Mouse (Mus musculus): ENCODE results near the gene Iba57.
"Not testable (repeated sequence)": the region's sequence is repeated elsewhere in the genome, so short reads cannot be mapped to it uniquely, and the experiment has no call there.

Gene Iba57

DNA sequence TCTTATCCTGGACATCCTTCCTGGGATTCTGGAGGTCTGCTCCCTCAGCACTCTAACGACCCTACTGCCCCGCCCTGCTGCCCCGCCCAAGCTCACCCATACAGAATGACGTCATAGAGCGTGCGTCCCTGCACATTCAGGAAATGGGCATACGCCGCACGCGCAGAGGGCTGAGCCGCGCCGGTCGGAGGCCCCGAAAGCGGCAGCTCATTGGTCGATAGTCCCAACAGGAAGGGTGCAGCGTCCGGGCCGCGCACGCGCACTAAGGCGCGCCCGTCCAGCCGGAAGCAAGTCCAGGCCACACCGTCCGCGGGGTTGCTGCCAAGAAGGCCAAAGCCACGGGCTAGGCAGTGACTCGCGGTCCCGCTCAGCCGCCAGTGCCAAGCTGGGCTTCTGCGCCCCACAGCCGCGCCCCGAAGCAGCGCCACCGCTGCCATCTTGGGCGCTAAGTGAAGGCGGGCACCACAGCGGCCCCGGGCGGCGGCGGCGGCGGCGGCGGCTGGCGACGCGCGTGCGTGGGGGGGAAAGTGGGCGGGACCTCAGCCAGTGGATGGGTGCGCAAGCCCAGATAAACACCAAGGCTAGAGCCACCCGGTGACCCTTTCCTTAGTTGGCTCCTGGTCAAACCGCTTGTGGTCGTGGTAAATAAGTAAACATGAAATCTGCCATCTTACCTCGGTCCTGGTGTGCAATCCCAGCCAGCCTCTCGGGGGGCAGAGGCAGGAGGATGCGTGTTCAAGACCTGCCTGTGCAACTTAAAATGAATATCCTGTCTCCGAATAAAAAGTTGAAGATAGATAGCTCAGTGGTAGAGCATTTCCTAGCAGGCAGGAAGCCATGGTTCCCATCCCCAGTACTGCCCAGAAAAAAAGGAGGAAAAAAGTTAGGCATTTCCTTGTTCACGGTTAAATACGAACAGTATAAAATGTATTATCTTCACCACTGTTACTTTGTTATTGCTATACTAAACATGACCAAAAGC lies at the start of gene Iba57:
Gene Iba57 (minus strand): TSS at position 485 of the 982 bp plus-strand sequence.
- DNase-seq (ENCODE audit: low read depth, low spot score), result peak; percentile 98

DNA sequence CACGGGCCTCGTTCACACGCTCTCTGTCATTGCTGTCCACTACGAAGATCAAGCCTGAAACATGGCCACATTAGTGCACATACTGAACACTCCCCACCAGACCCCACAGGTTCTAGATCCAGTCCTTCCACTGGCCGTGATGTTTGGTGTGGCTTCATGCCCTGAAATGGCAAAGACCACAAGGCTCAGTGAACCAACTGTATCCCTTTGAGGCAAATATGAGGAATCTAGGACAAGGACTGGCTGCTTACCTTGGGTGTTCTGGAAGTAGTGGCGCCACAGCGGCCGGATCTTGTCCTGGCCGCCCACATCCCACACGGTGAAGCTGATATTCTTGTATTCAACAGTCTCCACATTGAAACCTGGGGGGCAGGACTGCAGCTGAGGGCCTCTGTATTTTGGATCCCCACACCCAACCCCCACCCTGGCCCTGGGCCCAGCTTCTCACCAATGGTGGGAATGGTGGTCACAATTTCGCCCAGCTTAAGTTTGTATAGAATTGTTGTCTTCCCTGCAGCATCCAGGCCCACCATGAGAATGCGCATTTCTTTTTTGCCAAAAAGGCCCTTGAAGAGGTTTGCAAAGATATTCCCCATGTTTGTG lies 49.5 kb upstream of the Iba57 start:
- DNase-seq (ENCODE audit: low read depth, low spot score), result no peak

DNA sequence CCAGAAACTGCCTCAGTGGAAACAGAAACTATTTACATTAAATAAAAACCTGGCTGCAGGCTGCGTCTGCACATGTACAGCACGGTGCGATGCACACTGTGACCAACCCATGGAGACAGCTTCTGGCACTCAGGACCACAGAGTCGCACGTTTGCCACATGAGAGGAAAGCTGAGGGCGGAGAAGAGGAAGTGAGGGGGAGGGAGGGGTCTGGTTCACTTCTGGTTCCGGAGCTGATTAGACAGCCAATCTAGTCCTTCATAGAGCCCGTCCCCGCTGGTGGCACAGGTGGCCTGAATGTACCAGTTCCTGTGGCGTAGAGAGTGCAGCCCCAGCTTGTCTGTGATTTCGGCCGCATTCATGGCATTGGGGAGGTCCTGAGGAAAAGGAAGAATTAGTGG lies 48.8 kb upstream of the Iba57 start:
- DNase-seq (ENCODE audit: low read depth, low spot score), result not testable (repeated sequence)

DNA sequence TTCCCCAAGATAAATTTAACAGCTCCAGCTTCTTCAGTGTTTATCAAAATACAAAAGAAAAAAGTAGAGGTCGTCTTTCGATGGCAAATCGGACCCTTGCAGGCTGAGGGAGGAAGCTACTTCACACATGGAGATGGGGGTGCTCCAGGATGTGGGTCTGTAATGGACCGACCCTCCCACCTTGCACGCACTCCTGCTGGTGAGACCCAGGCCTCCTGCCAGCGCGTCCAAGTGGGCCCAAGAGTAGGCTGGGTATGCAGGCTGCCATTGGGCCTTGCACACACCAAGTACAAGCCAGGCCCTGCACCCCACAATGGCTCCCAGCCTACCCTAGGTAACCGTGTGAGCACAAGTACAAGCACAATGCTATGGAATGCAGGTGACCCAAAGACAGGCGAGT lies 48.0 kb upstream of the Iba57 start:
- DNase-seq (ENCODE audit: low read depth, low spot score), result not testable (repeated sequence)

DNA sequence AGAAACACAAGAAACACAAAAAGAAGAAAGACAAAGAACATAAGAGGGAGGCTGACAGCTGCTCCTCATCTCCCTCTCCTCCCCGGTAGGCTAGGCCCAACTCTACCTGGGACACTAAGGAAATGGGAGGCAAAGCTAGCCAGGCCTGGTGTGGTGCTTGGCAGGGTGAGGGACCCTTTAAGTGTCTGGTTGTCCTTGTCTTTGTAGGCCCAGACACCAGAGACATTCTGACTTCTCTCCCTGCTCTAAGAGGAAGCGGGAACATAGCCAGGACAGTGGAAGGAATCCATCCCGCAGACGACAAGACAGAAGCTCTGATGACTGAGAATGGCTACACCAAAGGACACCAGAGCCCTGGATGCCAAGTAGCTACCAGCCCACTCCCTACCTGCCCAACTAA lies 46.5 kb upstream of the Iba57 start:
- DNase-seq (ENCODE audit: low read depth, low spot score), result no peak

DNA sequence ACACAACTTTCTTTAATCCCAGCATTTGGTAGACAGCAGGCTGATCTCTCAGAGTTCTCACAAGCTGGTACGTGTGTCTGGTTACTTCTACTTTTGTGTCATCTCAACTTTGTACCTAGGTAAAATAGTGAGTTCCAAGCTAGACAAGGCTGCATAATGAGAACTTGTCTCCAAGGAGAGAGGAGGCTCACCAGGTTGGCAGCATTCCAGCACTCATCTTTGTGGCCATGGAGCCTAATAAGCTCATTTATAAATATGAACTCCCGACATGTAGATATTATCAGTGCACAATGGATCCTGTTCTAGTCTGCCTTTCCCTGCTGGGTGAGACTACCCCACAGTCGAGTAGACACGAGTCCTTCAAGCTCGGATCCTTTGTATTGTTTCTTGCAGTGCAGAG lies 46.0 kb upstream of the Iba57 start:
- no peak for DNase-seq (ENCODE audit: low read depth, low spot score)

DNA sequence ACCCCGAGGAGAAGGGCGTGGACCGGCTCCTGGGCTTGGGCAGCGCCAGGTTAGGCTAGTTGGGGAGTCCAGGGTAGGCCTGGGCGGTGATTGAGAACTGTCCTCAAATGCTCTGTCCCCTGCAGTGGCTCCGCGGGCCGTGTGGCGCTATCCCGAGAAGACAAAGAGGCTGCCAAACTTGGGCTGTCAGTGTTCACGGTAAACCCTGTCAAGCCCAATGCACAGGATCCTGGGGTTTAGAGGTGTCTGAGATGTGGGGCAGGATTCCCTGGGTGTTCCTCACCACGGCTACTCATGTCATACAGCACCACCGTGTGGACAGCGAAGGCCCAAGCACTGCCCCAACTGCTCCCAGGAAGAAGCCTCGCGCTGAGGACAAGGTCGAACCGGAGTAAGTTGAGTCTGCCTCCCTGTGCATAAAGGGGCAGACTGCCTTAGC lies 45.5 kb upstream of the Iba57 start:
- DNase-seq (ENCODE audit: low read depth, low spot score), result peak; percentile 74

DNA sequence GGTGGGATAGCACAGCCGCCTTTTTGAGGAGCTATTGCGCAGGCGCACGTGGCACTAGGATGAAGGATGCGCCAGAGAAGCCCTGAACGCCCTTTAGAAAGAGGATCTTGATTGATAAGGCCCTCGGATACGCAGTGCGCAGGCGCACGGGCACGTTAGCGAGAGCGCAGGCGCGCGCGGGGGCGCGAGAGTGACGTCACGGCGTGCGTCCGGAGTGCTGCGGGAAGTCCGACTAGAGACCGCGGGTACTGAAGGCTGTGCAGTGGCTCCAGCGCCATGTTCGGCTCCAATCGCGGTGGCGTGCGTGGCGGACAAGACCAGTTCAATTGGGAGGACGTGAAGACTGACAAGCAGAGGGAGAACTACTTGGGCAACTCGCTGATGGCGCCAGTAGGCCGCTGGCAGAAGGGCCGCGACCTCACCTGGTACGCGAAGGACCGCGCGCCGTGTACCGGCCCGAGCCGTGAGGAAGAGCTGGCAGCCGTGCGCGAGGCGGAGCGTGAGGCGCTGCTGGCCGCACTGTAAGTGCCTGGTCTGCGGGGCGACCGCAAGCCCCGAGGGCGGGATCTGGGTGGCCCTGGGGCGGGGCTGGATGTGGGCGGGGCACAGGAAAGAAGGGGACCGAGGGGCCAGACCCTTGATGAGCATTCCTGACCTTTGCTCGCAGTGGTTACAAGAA lies 44.8 kb upstream of the Iba57 start, which contains the start of gene 2310033P09Rik:
Gene 2310033P09Rik (plus strand): TSS at position 169 of the 679 bp plus-strand sequence.
- peak; percentile 94 for DNase-seq (ENCODE audit: low read depth, low spot score)

DNA sequence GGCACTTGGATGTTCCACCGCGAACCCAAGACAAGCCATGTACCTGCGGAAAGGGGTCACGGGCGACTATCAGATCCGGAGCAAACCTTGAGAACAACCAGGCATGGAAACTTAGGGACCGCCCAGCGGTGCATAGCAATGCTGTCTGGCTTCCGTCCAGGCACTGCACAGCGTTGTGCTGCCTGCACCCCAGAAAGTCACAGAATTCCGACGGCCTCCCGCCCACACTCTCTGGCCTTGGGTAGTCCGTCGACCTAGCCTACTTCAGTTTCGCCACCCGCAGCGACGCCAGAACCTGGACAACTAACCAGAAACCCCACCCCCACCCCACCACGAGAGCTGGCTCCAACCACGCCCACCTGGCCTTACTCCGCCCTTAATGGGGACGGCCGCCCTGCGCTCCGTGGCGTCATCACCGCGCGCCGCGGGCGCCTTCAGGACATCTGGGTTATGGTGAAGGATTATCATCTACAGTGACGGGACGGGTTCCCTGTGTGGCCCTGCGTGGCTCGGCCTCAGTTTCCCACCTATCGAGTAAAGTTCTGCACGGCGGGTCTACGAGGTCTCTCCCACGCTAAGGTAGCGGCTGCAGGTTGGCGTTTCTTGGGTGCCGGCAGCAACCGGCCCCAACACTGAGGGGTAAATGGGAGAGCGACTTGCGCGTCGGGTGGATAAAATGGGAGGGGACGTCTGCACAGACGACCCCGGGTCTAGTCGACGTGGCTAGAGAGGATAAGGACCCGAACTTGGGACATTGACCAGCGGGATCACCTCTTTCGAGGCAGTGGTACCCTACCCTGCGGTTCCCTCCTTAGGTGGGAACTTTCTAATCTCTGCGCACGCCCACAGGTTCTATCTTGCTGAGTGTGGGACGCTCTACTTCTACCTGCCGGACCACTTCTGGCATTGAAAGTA lies 38.8 kb upstream of the Iba57 start, which contains the start of gene Mrpl55:
Gene Mrpl55 (plus strand): TSS at position 406 of the 915 bp plus-strand sequence.
- DNase-seq (ENCODE audit: low read depth, low spot score), result peak; percentile 89

DNA sequence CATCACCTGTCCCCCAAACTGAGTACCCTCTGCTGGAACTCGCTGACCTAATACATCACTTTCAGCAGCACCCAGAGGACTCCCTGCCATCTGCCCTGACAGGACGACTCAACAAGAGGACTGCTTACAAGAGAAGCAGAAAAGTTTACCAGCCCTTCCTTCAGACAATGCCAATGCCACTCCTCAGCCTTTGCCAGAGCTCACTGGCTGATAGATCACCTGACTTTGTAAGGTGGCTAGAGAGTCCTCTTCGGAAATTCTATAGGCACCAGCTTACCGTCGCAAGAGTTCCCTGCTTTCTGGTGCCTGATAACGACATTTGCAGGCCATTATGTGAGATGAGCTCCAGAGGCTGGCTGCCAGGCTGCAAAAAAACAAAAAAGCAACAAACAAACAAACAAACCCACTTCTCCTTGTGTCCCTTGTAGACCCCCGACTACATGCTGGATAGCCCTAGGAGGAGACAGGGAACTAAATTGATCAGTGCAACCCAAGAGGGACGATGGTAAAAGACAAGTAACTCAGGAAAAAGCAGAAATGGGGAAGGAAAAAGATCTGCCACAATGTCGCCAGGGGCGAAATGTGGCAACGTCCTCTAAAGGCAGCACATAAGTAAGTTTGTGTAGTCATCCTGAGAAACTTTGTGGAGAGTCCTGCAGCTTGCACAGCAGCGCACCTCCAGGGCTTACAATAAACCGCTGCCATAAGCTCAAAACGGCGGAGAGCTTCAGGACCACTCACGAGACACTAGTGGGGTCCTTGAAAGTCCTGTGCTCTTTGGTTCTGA lies 37.9 kb upstream of the Iba57 start:
- no peak for DNase-seq (ENCODE audit: low read depth, low spot score)

DNA sequence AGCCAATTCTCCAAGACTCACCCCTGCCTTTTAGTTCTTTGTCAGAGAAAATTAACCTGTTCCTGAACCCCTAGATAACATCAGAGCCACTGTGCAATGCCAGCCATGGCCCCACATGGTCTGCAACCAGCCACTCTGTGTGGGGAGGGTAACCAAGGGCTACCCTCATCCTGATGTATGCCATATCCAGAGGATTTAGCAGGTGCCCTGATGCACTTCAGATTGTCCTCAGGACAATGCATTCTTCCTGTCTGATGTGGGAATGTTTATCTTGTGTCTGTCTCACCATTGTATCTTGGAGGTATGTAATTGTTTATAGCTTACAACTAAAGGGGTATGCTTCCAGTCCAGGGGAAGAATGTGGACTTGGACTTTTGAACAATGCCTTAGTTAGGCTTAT lies 32.7 kb upstream of the Iba57 start:
- DNase-seq (ENCODE audit: low read depth, low spot score), result no peak

DNA sequence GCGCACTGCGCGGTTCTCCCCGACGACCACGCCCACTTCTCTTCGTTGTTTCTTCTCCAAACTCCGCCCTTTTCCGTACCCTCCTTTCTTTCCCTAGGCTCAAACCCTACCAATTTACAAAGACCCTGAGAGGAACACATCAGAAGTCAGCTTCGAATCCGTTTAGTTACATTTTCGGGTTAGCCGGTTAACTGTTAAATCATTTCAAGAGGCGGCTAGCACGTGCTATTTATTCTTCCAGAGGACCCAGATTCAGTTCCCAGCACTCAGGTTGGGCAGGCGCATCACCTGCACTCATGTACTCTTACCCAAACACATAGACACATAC lies 28.5 kb upstream of the Iba57 start, which contains the start of gene Guk1:
Gene Guk1 (minus strand): TSS at position 154 of the 328 bp plus-strand sequence.
- DNase-seq (ENCODE audit: low read depth, low spot score), result no peak

DNA sequence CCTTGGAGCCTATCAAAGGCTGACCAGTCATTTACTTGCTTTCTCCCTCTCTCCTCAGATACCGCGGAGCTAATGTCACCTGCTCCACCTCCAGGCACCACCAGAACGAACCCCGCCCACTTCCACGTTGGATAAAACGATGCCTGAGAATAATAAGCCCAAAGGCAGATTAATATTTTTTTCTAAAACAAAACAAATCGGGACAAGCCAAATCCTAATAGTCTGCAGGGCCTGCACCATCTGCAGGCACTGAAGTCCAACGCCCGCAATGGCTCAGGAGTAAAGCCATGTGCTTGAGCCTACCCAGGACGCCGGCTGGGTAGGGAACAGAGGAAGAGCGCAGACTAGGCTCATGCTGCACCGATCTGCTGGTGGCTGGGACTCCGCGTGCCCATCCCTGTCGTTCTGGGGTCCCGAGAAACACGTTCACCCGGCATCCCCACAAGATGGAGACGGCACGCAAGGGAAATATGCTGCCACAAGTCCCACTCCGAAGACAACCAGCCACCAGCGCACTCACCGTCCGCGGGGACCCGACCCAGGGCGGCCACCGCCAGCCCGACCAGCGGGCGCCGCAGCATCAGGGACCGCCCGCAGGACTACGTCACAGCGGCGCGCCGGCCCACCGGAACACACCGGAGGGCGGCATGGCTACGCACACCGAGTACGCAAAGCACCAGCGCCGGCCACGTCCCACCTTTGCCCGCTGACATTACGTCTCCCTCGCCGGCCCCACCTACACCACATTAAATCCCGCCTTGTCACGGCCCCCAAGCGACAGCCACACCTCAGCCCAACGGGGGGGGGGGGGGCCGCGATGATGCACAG lies 27.9 kb upstream of the Iba57 start:
- DNase-seq (ENCODE audit: low read depth, low spot score), result peak; percentile 91

DNA sequence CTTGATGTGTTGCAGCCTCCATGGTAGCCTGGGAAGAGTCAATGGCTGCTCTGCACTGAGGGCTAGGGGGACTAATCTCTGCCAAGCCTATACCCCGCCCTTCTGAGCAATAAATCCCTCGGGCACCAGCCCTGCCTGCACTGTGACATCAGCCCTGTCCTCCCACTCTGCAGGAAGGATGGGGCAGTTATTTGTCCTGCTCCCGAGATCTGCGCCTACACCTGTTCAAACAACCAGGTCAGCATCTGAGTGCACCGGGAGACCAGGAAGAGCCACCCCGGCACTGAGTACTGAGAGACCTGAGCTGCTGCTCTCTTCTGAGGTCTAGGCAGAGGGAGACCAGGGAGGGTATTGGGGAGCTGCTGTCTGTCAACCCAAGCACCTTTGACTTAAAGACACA lies 24.2 kb upstream of the Iba57 start:
- no peak for DNase-seq (ENCODE audit: low read depth, low spot score)

DNA sequence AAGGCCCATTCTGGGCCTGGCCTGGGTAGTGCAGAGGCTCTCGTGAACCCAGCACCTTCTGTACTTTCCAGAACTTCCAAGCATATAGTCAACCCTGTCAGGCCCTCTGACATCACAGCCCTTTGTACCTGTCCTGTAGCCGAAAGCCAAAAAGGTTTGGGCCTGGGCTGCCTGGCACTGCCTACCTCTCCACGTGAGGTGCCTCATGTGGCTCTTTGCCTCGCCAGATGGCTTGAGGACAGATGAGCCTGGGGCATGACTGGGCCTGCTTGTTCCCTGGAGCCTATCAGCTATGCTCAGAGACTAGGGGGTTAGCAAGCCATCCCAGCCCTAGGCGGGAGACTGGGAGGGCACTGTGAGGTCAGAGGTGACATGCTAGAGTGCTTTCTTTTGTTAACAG lies 22.0 kb upstream of the Iba57 start:
- DNase-seq (ENCODE audit: low read depth, low spot score), result no peak

DNA sequence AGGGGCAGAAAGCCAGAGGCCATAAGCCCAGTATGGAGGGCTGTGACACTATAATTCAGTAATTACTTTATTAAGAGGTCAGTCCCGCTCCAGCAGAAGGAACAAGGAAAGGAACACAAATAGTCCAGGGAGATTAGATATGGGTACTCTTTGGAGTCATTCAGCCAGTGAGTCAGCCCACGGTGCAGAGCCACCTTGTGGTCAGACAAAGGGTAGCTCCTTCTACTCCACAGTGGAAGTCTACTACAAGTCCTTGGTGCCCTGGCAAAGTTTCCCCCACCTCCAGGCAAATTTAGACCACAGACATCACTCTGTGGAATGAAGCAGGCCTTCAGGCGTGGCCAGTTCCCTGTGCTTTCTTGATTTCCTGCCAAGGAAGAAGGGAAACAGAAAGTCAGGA lies 20.3 kb upstream of the Iba57 start:
- DNase-seq (ENCODE audit: low read depth, low spot score), result peak; percentile 46

DNA sequence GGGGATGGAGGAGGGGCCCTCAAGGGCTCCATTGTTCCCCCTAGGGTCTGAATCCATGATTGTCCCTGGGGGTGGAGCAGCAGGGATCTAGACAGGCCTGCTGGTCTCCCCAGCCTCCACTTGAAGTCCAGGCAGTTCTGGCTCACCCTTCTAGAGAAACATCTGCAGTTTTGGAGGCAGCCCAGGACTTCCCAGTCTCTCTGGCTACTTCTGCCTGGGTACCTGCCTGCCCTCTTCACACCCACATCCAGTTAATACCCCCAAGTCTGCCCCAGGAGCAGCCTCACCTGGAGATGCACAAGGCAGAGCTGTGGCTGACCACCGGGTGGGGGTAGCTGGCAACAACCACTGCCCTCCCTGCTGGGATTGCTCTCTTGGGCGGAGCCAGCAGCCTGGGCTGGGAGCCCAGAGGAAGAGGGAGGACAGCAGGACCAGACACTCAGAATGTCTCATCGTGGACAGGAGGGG lies 19.4 kb upstream of the Iba57 start, which contains the start of gene Gjc2:
Gene Gjc2 (minus strand): TSS at position 350 of the 468 bp plus-strand sequence.
- no peak for DNase-seq (ENCODE audit: low read depth, low spot score)

DNA sequence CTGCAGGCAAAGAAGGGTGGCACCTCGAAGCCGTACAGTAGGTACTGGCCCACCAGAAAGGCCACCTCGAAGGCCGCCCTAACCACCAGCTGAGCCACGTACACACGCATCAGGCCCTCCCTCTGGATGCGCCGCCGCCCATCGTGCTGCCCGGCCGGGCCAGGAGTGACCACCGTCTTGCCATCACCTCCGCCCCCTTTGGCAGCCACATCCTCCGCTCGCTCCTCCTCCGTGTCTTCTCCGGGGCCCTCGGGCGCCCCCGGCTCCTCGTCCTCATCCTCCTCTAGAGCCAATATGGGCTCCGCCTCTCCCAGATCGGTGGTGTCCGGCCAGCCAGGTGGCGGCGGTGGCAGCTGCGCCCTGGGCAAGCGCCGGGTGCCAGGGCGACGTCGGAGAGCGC lies 13.4 kb upstream of the Iba57 start:
- DNase-seq (ENCODE audit: low read depth, low spot score), result no peak

DNA sequence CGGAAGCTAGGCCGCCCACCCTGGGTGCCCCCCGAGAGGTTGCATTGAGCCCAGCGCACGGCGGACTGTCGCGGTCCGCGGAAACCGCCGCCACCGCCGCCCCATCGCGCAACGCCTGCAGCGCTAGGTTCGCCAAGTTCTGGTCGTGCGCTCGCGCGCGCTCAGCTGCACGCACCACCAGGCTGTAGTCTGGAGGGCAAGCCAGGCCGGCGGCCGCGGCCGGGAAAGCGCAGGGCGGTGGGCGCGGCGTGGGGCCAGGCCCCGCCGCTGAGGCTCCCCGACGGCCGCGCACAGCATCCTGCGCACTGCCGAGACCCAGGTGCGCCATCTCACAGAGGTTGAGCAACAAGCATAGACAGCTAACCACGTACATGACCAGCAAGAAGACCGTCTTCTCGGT lies 12.9 kb upstream of the Iba57 start:
- peak; percentile 28 for DNase-seq (ENCODE audit: low read depth, low spot score)

Data from R1 (cell line).